Mouse (Mus musculus): Measurements from ENCODE around the gene Olfr1358.

The Olfr1358 gene

DNA sequence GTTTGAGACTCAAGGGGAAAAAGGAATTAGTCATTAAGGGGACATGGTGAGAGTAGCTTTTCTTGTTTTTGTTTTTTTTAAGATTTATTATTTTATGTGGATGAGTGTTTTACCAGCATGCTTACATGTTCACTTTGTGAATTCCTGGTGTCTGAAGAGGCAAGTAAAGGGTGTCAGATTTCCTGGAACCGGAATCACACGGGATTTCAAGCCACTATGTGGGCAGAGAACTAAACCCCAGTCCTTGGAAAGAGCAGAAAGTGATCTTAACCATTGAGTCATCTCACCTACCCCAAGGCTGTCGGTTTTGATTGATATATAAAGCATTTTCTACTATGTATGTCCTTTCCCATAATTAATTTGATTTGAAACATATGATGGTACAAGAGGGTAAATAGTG lies 52.5 kb downstream of the Olfr1358 start:
- no peak for DNase-seq (ENCODE audit: low spot score in 2 of 2)
